Comparison of ENCODE assay signal across 8 mouse cellular contexts in genomic region chr4:62286257-62286991, GRCm38 (mm10). TPM values are rescaled to one million over a fixed set of nuclear protein-coding genes. Genes with fewer than 3 reads are reported as not detected.
DNase-seq lines count a peak whose midpoint lies in the region; ATAC-seq lines count a peak whose summit lies in the region.

No protein-coding gene starts in this region.

- ATAC-seq in common myeloid progenitor, adult 5-6 weeks (replicated peaks; ENCODE audit: low read depth, poor library complexity, severe bottlenecking) = peak; percentile 53
- ATAC-seq in inflammation-experienced regulatory T-cells, adult 6 months = peak; percentile 86
- peak; percentile 50 for ATAC-seq in megakaryocyte-erythroid progenitor cell, adult 5-6 weeks (replicated peaks; ENCODE audit: low FRiP score, low TSS enrichment, poor library complexity, severe bottlenecking)
- no peak for ATAC-seq in erythroid progenitor cell, adult 5-6 weeks (replicated peaks; ENCODE audit: low FRiP score, poor library complexity, severe bottlenecking)

- peak; percentile 81 to 83 for DNase-seq in adrenal gland, adult 18-20 months (ENCODE audit: low spot score in 2 of 2)
- DNase-seq in gastrocnemius, postnatal 14 days = peak; percentile 78
- DNase-seq in left cerebral cortex, postnatal 14 days (ENCODE audit: low spot score in 2 of 2) = peak; percentile 70 to 84
- peak; percentile 85 for DNase-seq in right cerebral cortex, postnatal 25 days

- intact Hi-C loops in gastrocnemius, postnatal 14 days (cut with DNase I; ENCODE audit: low total_unique reads) = no loop called here
- intact Hi-C loops in left cerebral cortex, postnatal 14 days (cut with DNase I) = no loop called here

RNA-seq across cellular contexts. Expression of gene Slc31a2, which starts 24.1 kb away (rescaled TPM):
- total RNA-seq in adrenal gland, adult 18-20 months (2021) = 10 to 100 TPM; 27.0 to 28.3 TPM
- 4.9 and 6.8 TPM in 2 replicates for total RNA-seq in common myeloid progenitor, adult 5-6 weeks (2017)
- 1 to 10 TPM; 4.8 to 6.0 TPM for total RNA-seq in gastrocnemius, postnatal 14 days (2021)
- 10 to 100 TPM in 1 of 3 experiments, 1 to 10 TPM in 2; 7.7 to 11.0 (median 9.0) TPM for polyA plus RNA-seq in inflammation-experienced regulatory T-cells, adult 6 months (2017; shearing (Covaris generic))
- 1 to 10 TPM; 7.1 to 9.8 TPM for total RNA-seq in left cerebral cortex, postnatal 14 days (2021)
- 1.2 TPM in 1 of 2 replicates, not detected in the other for total RNA-seq in megakaryocyte-erythroid progenitor cell, adult 5-6 weeks (2014; fragmentation: Nextera tagmentation)
- 0.84 and 1.8 TPM in 2 replicates for total RNA-seq in megakaryocyte-erythroid progenitor cell, adult 5-6 weeks (2017)
- 6.5 and 9.6 TPM in 2 replicates for total RNA-seq in erythroid progenitor cell, adult 5-6 weeks (2015; ENCODE audit: low replicate concordance)
- total RNA-seq in erythroid progenitor cell, adult 5-6 weeks (2017; ENCODE audit: low replicate concordance) = 3.0 and 3.2 TPM in 2 replicates

RNA-seq across cellular contexts. Expression of gene Zfp37, which starts 55.6 kb away (rescaled TPM):
- total RNA-seq in adrenal gland, adult 18-20 months (2021) = 1 to 10 TPM; 4.7 to 4.8 TPM
- total RNA-seq in common myeloid progenitor, adult 5-6 weeks (2017) = not detected in 2 replicates
- total RNA-seq in gastrocnemius, postnatal 14 days (2021) = 1 to 10 TPM; 1.9 to 2.0 TPM
- not detected for polyA plus RNA-seq in inflammation-experienced regulatory T-cells, adult 6 months (2017; shearing (Covaris generic))
- total RNA-seq in left cerebral cortex, postnatal 14 days (2021) = 10 to 100 TPM; 20.3 to 20.7 TPM
- not detected in 2 replicates for total RNA-seq in megakaryocyte-erythroid progenitor cell, adult 5-6 weeks (2014; fragmentation: Nextera tagmentation)
- not detected in 2 replicates for total RNA-seq in megakaryocyte-erythroid progenitor cell, adult 5-6 weeks (2017)
- not detected in 2 replicates for total RNA-seq in erythroid progenitor cell, adult 5-6 weeks (2015; ENCODE audit: low replicate concordance)
- 0.98 and 2.2 TPM in 2 replicates for total RNA-seq in erythroid progenitor cell, adult 5-6 weeks (2017; ENCODE audit: low replicate concordance)
